Mouse (Mus musculus) heart, embryonic 14.5 days (tissue): Measurements from ENCODE around the gene Atxn3. TPM values are rescaled to one million over a fixed set of nuclear protein-coding genes. Genes with fewer than 3 reads are reported as not detected.
"Not testable (repeated sequence)": the region's sequence is repeated elsewhere in the genome, so short reads cannot be mapped to it uniquely, and the experiment has no call there.

Experiments
- ATAC-seq: fragments of 200-750 bp; cut with Nextera tagmentation; 2 replicates; pipeline ENCODE4 v1.8.0; 2017; ENCODE audit warnings: low read depth, moderate TSS enrichment; ENCODE audit not compliant: insufficient number of reproducible peaks, insufficient read depth, low FRiP score
- H3K27ac ChIP-seq, 2 experiments: fragments of 200-500 bp in 1 of 2; fragments of 300-500 bp in 1 of 2; sonication (generic) in 1 of 2; replicated peaks in 1 of 2; 2 replicates each; pipeline ENCODE4 v1.5.1; 2012 to 2014; ENCODE audit warnings: low read depth in 2 of 2, low read length in 2 of 2, control low read depth in 1 of 2, mild to moderate bottlenecking in 1 of 2, mixed read lengths in 1 of 2; ENCODE audit not compliant: control insufficient read depth in 1 of 2, insufficient read depth in 1 of 2
- H3K27me3 ChIP-seq: fragments of 300-500 bp; sonication (generic); 2 replicates; pipeline ENCODE4 v1.6.1; 2014; ENCODE audit warnings: mild to moderate bottlenecking, low read length, control low read depth; ENCODE audit not compliant: control insufficient read depth, insufficient read depth
- H3K36me3 ChIP-seq: fragments of 300-500 bp; sonication (generic); 2 replicates; pipeline ENCODE4 v1.6.1; 2014; ENCODE audit warnings: mild to moderate bottlenecking, control low read depth, low read length, mixed read lengths; ENCODE audit not compliant: control insufficient read depth, insufficient read depth
- H3K4me1 ChIP-seq, 2 experiments: fragments of 200-500 bp in 1 of 2; fragments of 300-500 bp in 1 of 2; sonication (generic) in 1 of 2; 2 replicates each; pipeline ENCODE4 v1.6.1; 2012 to 2014; ENCODE audit warnings: low read length in 2 of 2, control low read depth in 1 of 2, mixed read lengths in 1 of 2; ENCODE audit not compliant: control insufficient read depth in 2 of 2, insufficient read depth in 2 of 2
- H3K4me2 ChIP-seq: fragments of 300-500 bp; sonication (generic); 2 replicates; pipeline ENCODE4 v1.6.1; 2014; ENCODE audit warnings: mild to moderate bottlenecking, low read length
- H3K4me3 ChIP-seq, 2 experiments: fragments of 200-500 bp in 1 of 2; fragments of 300-500 bp in 1 of 2; sonication (generic) in 1 of 2; 2 replicates each; pipeline ENCODE4 v1.5.1; 2012 to 2014; ENCODE audit warnings: low read length in 2 of 2, mild to moderate bottlenecking in 2 of 2, control low read depth in 1 of 2, low read depth in 1 of 2, moderate library complexity in 1 of 2; ENCODE audit not compliant: control insufficient read depth in 1 of 2, insufficient read depth in 1 of 2
- H3K9ac ChIP-seq: fragments of 300-500 bp; sonication (generic); 2 replicates; pipeline ENCODE4 v1.6.1; 2014; ENCODE audit warnings: mild to moderate bottlenecking, low read length
- H3K9me3 ChIP-seq: fragments of 300-500 bp; sonication (generic); 2 replicates; pipeline ENCODE4 v1.6.1; 2016; ENCODE audit warnings: low read length, control low read depth; ENCODE audit not compliant: control insufficient read depth
- WGBS: fragments of 180-500 bp; shearing (Covaris S2); extraction: QIAGEN DNeasy Blood & Tissue Kit; methylation state at CpG from one replicate; pipeline ENCODE4 v1.1.7; 2014; 5-methylcytosine and 5-hydroxymethylcytosine counted together
- polyA plus RNA-seq: library from polyadenylated mRNA; unstranded; fragments of >200 nt; fragmentation: Nextera tagmentation; extraction: Ambion mirVana; gene quantifications from 2 replicates; pipeline ENCODE4 v1.2.1, GENCODE M21; 2014

The Atxn3 gene
- polyA plus RNA-seq, 1 experiment from 2014 or later = 10.2 TPM

DNA sequence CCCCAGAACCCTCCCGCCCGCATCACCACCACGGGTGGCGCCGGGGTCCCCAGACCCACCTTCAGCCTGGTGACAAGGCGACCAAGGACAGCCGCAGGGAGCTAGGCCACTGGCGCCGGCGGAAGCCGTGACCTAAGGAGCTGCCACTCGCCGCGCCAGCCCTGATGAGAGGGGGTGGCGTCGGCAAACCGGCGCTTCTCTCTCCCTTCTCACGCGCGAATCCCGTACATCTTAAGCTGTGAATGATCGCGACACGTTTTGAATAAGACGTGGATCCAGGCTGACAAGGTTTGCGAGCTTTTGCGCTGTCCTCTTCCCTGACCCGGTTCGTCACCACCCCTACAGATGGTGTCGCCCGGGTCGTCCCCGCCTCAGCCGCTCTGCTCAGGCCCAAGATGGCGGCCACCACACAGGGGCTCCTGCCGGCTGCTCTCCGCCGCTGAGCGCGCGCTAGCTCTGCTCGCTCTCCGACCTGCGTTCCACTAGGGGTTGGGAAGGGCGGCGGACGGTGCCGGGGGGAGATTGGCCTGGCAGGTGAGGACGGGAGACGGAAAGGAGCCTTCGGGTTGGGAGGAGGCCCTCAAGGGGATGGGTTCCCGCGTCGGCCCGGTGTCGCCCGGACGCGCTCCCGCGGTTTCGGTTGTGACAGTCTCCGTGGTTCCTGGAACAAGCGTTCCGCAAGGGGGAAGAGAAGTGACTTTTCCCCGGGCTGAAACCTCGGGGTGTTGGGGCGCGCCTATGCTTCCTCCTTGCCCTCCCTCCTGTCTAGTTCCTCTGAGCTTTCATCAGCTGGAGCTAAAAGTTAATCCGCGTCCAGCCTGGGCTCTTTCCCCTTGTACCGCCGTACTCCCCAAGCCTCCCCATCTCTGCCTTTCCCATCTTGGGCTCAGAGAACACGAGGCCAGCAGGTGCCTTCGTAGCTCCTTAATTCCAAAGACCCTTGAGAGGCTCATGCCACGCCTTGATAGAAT lies 17.8 kb upstream of the Atxn3 start, which contains the start of gene Cpsf2:
TSS of gene Cpsf2 (plus strand) at position 388 of the 971 bp plus-strand sequence.
- ATAC-seq = peak; percentile 92
- Histone ChIP-seq H3K9ac (peak within 1 kb of the TSS; percentile 87), H3K36me3 (peaks cover 5% of the 10 kb centered on the region; the same call in 1 of the 2 replicates), H3K9me3 (no peaks in the 10 kb centered on the region), H3K27me3 (no peaks in the 10 kb centered on the region), H3K4me2 (peak within 1 kb of the TSS; percentile 90), H3K27ac (peak within 1 kb of the TSS; percentile 84 to 87), H3K4me1 (peaks cover 16 to 30% of the 10 kb centered on the region in 2 experiments), H3K4me3 (peak within 1 kb of the TSS; percentile 79 to 88)
- WGBS = under 1% methylated on average over 74 of the region's 77 CpGs

- peaks cover 13 to 27% of the 10 kb centered on the region in 2 experiments for H3K4me1 ChIP-seq
- peak overlapping the region; percentile 77 for H3K4me2 ChIP-seq
- no peaks in the 10 kb centered on the region for H3K27me3 ChIP-seq
- ATAC-seq = no peak; the same call in 1 of the 2 replicates
- peak overlapping the region; percentile 87 for H3K9ac ChIP-seq
- under 1% methylated on average over 23 of the region's 23 CpGs for WGBS
- H3K27ac ChIP-seq = peak overlapping the region; percentile 84 to 87
- H3K36me3 ChIP-seq = peaks cover 7% of the 10 kb centered on the region
- H3K4me3 ChIP-seq = peak overlapping the region; percentile 79 to 88
- H3K9me3 ChIP-seq = no peaks in the 10 kb centered on the region
These were observed 17.1 kb upstream of the Atxn3 start for GRCm38 (mm10) chr12:101975167-101975600.

DNA sequence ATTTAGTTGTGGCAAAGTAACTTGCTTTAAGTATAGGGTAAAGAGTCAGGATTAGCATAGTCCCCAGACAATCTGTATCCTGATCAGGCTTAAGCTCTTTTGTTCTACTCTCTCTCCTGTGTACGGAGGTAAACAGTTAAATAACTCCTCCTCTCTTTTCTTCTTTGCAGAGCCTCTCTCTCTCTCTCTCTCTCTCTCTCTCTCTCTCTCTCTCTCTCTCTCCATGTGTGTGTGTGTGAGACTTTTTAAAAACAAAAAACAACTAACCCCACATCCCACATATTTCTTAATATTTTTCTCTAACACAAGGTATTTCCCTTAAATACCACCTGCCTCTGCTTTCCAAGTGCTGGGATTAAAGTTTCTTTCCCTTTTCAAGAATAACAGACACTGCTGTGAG lies 16.5 kb upstream of the Atxn3 start:
- ATAC-seq = no peak
- Histone ChIP-seq H3K9me3 (no peaks in the 10 kb centered on the region), H3K36me3 (peaks cover 13% of the 10 kb centered on the region), H3K4me3 (peak overlapping the region; percentile 79 to 88; a peak in 3 of 4 replicates), H3K9ac (peak overlapping the region; percentile 87), H3K4me2 (peak overlapping the region; percentile 77), H3K4me1 (peaks cover 12 to 22% of the 10 kb centered on the region in 2 experiments), H3K27me3 (no peaks in the 10 kb centered on the region), H3K27ac (peak overlapping the region in 1 of 2 experiments; percentile 87; a peak in 1 of 4 replicates)
- WGBS = 0% methylated on average over 1 of the region's 1 CpGs

GRCm38 (mm10) chr12:101972230-101972629 lies 14.2 kb upstream of the Atxn3 start:
- Histone ChIP-seq H3K27me3 (no peaks in the 10 kb centered on the region), H3K27ac (no peak overlapping the region), H3K9ac (no peak overlapping the region), H3K9me3 (no peaks in the 10 kb centered on the region), H3K4me1 (peaks cover 6 to 7% of the 10 kb centered on the region in 2 experiments; a peak in 3 of 4 replicates), H3K4me3 (no peak overlapping the region), H3K4me2 (no peak overlapping the region), H3K36me3 (peaks cover 35% of the 10 kb centered on the region)
- 92% methylated on average over 3 of the region's 3 CpGs for WGBS
- ATAC-seq = no peak

DNA sequence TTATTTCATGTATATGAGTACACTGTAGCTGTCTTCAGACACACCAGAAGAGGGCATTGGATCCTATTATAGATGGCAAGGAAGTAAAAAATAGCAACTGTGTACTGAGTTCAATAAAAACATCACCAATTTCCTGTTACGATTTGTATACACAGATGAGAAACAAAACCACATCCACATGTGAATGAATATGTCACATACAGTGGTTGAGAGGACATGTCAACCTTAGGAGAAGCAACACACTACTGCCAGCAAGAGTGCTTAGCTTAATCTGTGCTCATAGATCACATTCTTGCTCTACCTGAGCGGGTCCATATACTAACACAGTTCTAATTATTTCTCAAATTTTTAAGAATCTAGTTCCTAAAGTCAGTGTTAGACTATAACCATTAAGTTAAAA lies 13.3 kb upstream of the Atxn3 start:
- Histone ChIP-seq H3K27ac (no peak overlapping the region), H3K9me3 (no peaks in the 10 kb centered on the region), H3K4me3 (no peak overlapping the region), H3K36me3 (peaks cover 43% of the 10 kb centered on the region), H3K4me1 (no peaks in the 10 kb centered on the region; a peak in 1 of 4 replicates), H3K27me3 (no peaks in the 10 kb centered on the region), H3K9ac (no peak overlapping the region), H3K4me2 (no peak overlapping the region)
- no peak for ATAC-seq
- 94% methylated on average over 2 of the region's 2 CpGs for WGBS

DNA sequence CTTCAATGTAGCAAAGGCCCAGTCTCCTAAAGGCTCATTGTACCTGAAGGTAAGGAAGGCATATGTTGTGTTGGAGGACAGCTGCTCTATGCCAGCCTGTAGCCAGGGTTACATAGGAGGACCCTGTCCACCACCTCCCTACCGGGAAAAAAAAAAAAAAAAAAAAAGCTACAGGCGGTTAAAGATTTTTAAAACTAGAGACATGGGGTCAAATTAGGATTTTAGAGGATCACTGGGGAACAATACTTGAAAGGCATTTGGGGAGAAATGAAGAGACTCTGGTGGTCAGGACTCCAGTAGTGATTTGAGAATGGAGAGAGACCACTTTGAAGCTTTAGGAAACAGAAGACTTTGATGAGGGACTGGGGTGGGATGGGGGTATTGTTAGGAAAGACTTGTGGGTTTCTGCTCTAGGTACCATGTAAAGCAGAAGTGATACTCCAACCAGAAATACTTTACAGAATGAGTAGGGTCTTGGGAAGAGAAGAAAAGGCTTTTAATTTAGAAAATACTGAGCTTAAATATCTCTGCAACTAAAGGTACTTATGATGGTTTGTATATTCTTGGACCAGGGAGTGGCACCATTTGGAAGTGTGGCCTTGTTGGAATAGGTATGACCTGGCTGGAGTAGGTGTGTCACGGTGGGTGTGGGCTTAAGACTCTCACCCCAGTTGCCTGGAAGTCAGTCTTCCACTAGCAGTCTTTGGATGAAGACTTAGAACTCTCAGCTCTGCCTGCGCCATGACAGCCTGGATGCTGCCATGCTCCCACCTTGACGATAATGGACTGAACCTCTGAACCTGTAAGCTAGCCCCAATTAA lies 1.1 kb upstream of the Atxn3 start:
- H3K9me3 ChIP-seq, H3K4me1 ChIP-seq, H3K36me3 ChIP-seq, H3K27me3 ChIP-seq, H3K4me3 ChIP-seq, ATAC-seq, H3K27ac ChIP-seq: not testable (repeated sequence)
- Histone ChIP-seq H3K9ac (peak overlapping the region; percentile 58; the same call in 1 of the 2 replicates), H3K4me2 (peak overlapping the region; percentile 68)
- WGBS = 84% methylated on average over 5 of the region's 5 CpGs

DNA sequence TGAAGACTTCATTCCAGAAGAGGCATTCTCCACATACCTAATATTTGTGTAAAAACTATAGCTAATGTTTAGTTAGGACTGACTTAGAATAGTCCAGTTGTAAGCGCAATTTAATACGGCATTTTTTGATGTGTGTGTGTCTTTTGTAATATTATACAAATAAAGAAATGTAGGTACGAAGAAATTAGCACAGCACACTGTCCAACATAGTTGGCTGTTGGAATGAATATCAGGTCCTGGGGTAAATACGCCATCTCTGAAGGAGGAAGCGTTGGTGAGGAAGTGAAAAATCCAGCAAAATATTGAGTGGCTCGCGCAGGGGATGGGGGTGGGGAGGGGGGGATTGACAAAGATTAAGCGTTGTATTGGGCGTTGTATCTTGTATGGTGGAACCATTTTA lies 510 bp upstream of the Atxn3 start:
- no peaks in the 10 kb centered on the region for H3K9me3 ChIP-seq
- no peak for ATAC-seq
- H3K36me3 ChIP-seq = no peaks in the 10 kb centered on the region
- H3K27ac ChIP-seq = no peak overlapping the region; a peak in 1 of 4 replicates
- H3K4me2 ChIP-seq = peak overlapping the region; percentile 68
- WGBS = 49% methylated on average over 9 of the region's 9 CpGs
- H3K27me3 ChIP-seq = no peaks in the 10 kb centered on the region
- H3K4me1 ChIP-seq = peaks cover 0 to 10% of the 10 kb centered on the region in 2 experiments; a peak in 2 of 4 replicates
- H3K4me3 ChIP-seq = peak overlapping the region; percentile 23 to 83; a peak in 3 of 4 replicates
- peak overlapping the region; percentile 58 for H3K9ac ChIP-seq
